Mouse (Mus musculus) hematopoietic stem cell, adult 5-6 weeks (primary cell): Measurements from ENCODE around the gene Mcrip2. TPM values are rescaled to one million over a fixed set of nuclear protein-coding genes. Genes with fewer than 3 reads are reported as not detected.

ENCODE experiments used
- total RNA-seq: library from RNA; stranded (forward); fragments of 172-1452, 232-1000 nt; gene quantifications from 2 replicates; pipeline ENCODE4 v1.2.3, GENCODE M21; 2017

Gene Mcrip2
- total RNA-seq, 1 experiment from 2014 or later, result 7.3 TPM

Other genes with a start within 250 kb of the Mcrip2 start
- not detected in 2 replicates for gene Gng13, start 151.6 kb downstream of the Mcrip2 start, total RNA-seq
- 11.9 and 12.8 TPM in 2 replicates for gene Chtf18, start 141.3 kb downstream of the Mcrip2 start, total RNA-seq
- 1.8 and 4.6 TPM in 2 replicates for gene Rpusd1, start 141.1 kb downstream of the Mcrip2 start, total RNA-seq
- not detected in 2 replicates for gene Mslnl, start 132.7 kb downstream of the Mcrip2 start, total RNA-seq
- gene Msln, start 114.4 kb downstream of the Mcrip2 start, total RNA-seq, result not detected in 2 replicates
- gene Narfl, start 95.0 kb downstream of the Mcrip2 start, total RNA-seq, result 13.4 and 21.5 TPM in 2 replicates
- 18.6 and 42.3 TPM in 2 replicates for gene Haghl, start 83.1 kb downstream of the Mcrip2 start, total RNA-seq
- gene Ccdc78, start 82.2 kb downstream of the Mcrip2 start, total RNA-seq, result 0.38 TPM in 1 of 2 replicates, not detected in the other
- 21.1 and 33.3 TPM in 2 replicates for gene Fam173a, start 75.9 kb downstream of the Mcrip2 start, total RNA-seq
- not detected in 2 replicates for gene AC134908.4, start 73.1 kb downstream of the Mcrip2 start, total RNA-seq
- 24.9 and 26.5 TPM in 2 replicates for gene Metrn, start 71.6 kb downstream of the Mcrip2 start, total RNA-seq
- gene Fbxl16, start 59.7 kb downstream of the Mcrip2 start, total RNA-seq, result 0.06 TPM in 1 of 2 replicates, not detected in the other
- gene Wdr24, start 45.1 kb downstream of the Mcrip2 start, total RNA-seq, result 16.5 and 17.6 TPM in 2 replicates
- 23.2 and 25.3 TPM in 2 replicates for gene Jmjd8, start 39.9 kb downstream of the Mcrip2 start, total RNA-seq
- gene Stub1, start 35.4 kb downstream of the Mcrip2 start, total RNA-seq, result 79.5 and 84.8 TPM in 2 replicates
- gene Rhbdl1, start 31.5 kb downstream of the Mcrip2 start, total RNA-seq, result not detected in 2 replicates
- gene Gm20683, start 27.0 kb downstream of the Mcrip2 start, total RNA-seq, result 1.4 TPM in 1 of 2 replicates, not detected in the other
- 24.6 and 27.1 TPM in 2 replicates for gene Rhot2, start 23.9 kb downstream of the Mcrip2 start, total RNA-seq
- 13.0 and 13.6 TPM in 2 replicates for gene Wdr90, start 7.3 kb downstream of the Mcrip2 start, total RNA-seq
- 20.1 and 35.2 TPM in 2 replicates for gene Mettl26, start 6.3 kb upstream of the Mcrip2 start, total RNA-seq
- 0.79 and 1.1 TPM in 2 replicates for gene Wfikkn1, start 12.1 kb upstream of the Mcrip2 start, total RNA-seq
- gene Rab40c, start 51.0 kb upstream of the Mcrip2 start, total RNA-seq, result 12.3 and 17.1 TPM in 2 replicates
- gene Pigq, start 76.2 kb upstream of the Mcrip2 start, total RNA-seq, result 33.8 and 47.5 TPM in 2 replicates
- not detected in 2 replicates for gene Nhlrc4, start 76.2 kb upstream of the Mcrip2 start, total RNA-seq
- not detected in 2 replicates for gene A930017K11Rik, start 83.8 kb upstream of the Mcrip2 start, total RNA-seq
- gene Capn15, start 117.0 kb upstream of the Mcrip2 start, total RNA-seq, result 3.3 and 8.1 TPM in 2 replicates
- 4.7 and 6.5 TPM in 2 replicates for gene Rab11fip3, start 200.8 kb upstream of the Mcrip2 start, total RNA-seq
- gene Decr2, start 221.6 kb upstream of the Mcrip2 start, total RNA-seq, result 23.8 and 27.2 TPM in 2 replicates
- 70.3 and 75.4 TPM in 2 replicates for gene Nme4, start 226.8 kb upstream of the Mcrip2 start, total RNA-seq
- 10.3 and 13.2 TPM in 2 replicates for gene Tmem8, start 244.5 kb upstream of the Mcrip2 start, total RNA-seq